Mouse (Mus musculus) CH12.LX (cell line): ENCODE results near the gene 4933427D14Rik. TPM values are rescaled to one million over a fixed set of nuclear protein-coding genes. Genes with fewer than 3 reads are reported as not detected.

Experiments used
- DNase-seq: peaks from one replicate; pipeline ENCODE4 v3.0.0-alpha.2; 2013; ENCODE audit errors: extremely low read depth
- H3K27ac ChIP-seq: 2 replicates; pipeline ENCODE4 v1.5.1; 2012; ENCODE audit warnings: low read depth, mild to moderate bottlenecking, control low read depth, moderate library complexity; ENCODE audit not compliant: insufficient read depth
- H3K27me3 ChIP-seq: replicated peaks from 2 replicates; pipeline ENCODE3; 2012; ENCODE audit warnings: inconsistent platforms
- H3K36me3 ChIP-seq, 2 experiments: replicated peaks in 1 of 2; 2 replicates each; pipeline versions ENCODE3 to v1.6.1; 2012; ENCODE audit warnings: inconsistent platforms in 1 of 2, low read length in 1 of 2, mild to moderate bottlenecking in 1 of 2, mixed read lengths in 1 of 2, moderate library complexity in 1 of 2; ENCODE audit not compliant: control insufficient read depth in 1 of 2, insufficient read depth in 1 of 2
- H3K4me1 ChIP-seq, 2 experiments: 2 replicates each; pipeline ENCODE4 v1.6.1; 2012; ENCODE audit warnings: inconsistent platforms in 1 of 2, moderate library complexity in 1 of 2; ENCODE audit not compliant: insufficient read depth in 2 of 2, control insufficient read depth in 1 of 2
- H3K4me2 ChIP-seq: 2 replicates; pipeline ENCODE4 v1.6.1; 2012; ENCODE audit warnings: low read depth, mild to moderate bottlenecking, control low read depth; ENCODE audit not compliant: poor library complexity, insufficient read depth, severe bottlenecking
- H3K4me3 ChIP-seq, 3 experiments: fragments of 150-350 bp in 1 of 3; sonication (generic) in 1 of 3; replicated peaks in 1 of 3; 2 replicates each; pipeline versions ENCODE3 to v1.5.1; 2011 to 2012; ENCODE audit warnings: low read depth in 2 of 3, low read length in 2 of 3, mild to moderate bottlenecking in 2 of 3, moderate library complexity in 2 of 3, control low read depth in 1 of 3, improper control_type of control experiment in 1 of 3, inconsistent platforms in 1 of 3, mixed read lengths in 1 of 3; ENCODE audit not compliant: poor library complexity in 1 of 3
- H3K79me2 ChIP-seq: replicated peaks from 2 replicates; pipeline ENCODE4 v1.6.1; 2012; ENCODE audit warnings: mild to moderate bottlenecking, moderate library complexity; ENCODE audit not compliant: control insufficient read depth, poor library complexity, insufficient read depth, severe bottlenecking; ENCODE audit errors: extremely low read depth
- H3K9ac ChIP-seq: 2 replicates; pipeline ENCODE4 v1.6.1; 2012; ENCODE audit warnings: low read depth, mild to moderate bottlenecking, control low read depth, moderate library complexity; ENCODE audit not compliant: insufficient read depth
- H3K9me3 ChIP-seq: replicated peaks from 2 replicates; pipeline ENCODE3; 2012; ENCODE audit warnings: low read length, inconsistent platforms, mixed read lengths
- E2F4 ChIP-seq: IDR thresholded peaks from 2 replicates; pipeline ENCODE4 v1.6.1; 2011; ENCODE audit warnings: low read depth, low read length, improper control_type of control experiment; ENCODE audit not compliant: insufficient replicate concordance
- EP300 ChIP-seq: IDR thresholded peaks from 2 replicates; pipeline ENCODE4 v1.6.1; 2011; ENCODE audit warnings: low read length, improper control_type of control experiment
- ETS1 ChIP-seq: conservative IDR thresholded peaks from 2 replicates; pipeline ENCODE4 v1.6.1; 2012; ENCODE audit warnings: low read depth, mild to moderate bottlenecking, inconsistent platforms, low read length, improper control_type of control experiment, moderate library complexity
- JUND ChIP-seq: conservative IDR thresholded peaks from 2 replicates; pipeline ENCODE4 v1.6.1; 2011; ENCODE audit warnings: low read depth, low read length, improper control_type of control experiment
- MAFK ChIP-seq: IDR thresholded peaks from 2 replicates; pipeline ENCODE4 v1.6.1; 2011; ENCODE audit warnings: low read length, improper control_type of control experiment; ENCODE audit not compliant: insufficient replicate concordance
- MAX ChIP-seq: IDR thresholded peaks from 2 replicates; pipeline ENCODE4 v1.6.1; 2011; ENCODE audit warnings: low read length, improper control_type of control experiment
- MAZ ChIP-seq: IDR thresholded peaks from 2 replicates; pipeline ENCODE4 v1.6.1; 2012; ENCODE audit warnings: low read depth, mild to moderate bottlenecking, inconsistent platforms, low read length, improper control_type of control experiment, moderate library complexity
- MYC ChIP-seq: IDR thresholded peaks from 2 replicates; pipeline ENCODE4 v1.6.1; 2011; ENCODE audit warnings: low read depth, mild to moderate bottlenecking, improper control_type of control experiment, low read length
- NELFE ChIP-seq: IDR thresholded peaks from 2 replicates; pipeline ENCODE4 v1.6.1; 2011; ENCODE audit warnings: low read depth, low read length, improper control_type of control experiment
- NRF1 ChIP-seq: IDR thresholded peaks from 2 replicates; pipeline ENCODE4 v1.6.1; 2014; ENCODE audit warnings: low read depth, mild to moderate bottlenecking, inconsistent platforms, low read length, improper control_type of control experiment, moderate library complexity
- POLR2AphosphoS2 ChIP-seq: IDR thresholded peaks from 2 replicates; pipeline ENCODE4 v1.6.1; 2011; ENCODE audit warnings: low read depth, low read length, improper control_type of control experiment
- TBP ChIP-seq: conservative IDR thresholded peaks from 2 replicates; pipeline ENCODE4 v1.6.1; 2011; ENCODE audit warnings: low read depth, low read length, improper control_type of control experiment
- TCF12 ChIP-seq: IDR thresholded peaks from 2 replicates; pipeline ENCODE4 v1.6.1; 2014; ENCODE audit warnings: low read depth, mild to moderate bottlenecking, inconsistent platforms, low read length, improper control_type of control experiment
- USF1 ChIP-seq: IDR thresholded peaks from 2 replicates; pipeline ENCODE4 v1.6.1; 2014; ENCODE audit warnings: low read depth, mild to moderate bottlenecking, inconsistent platforms, low read length, improper control_type of control experiment
- ZC3H11A ChIP-seq: IDR thresholded peaks from 2 replicates; pipeline ENCODE4 v1.6.1; 2012; ENCODE audit warnings: low read depth, mild to moderate bottlenecking, inconsistent platforms, low read length, improper control_type of control experiment
- ZKSCAN1 ChIP-seq: IDR thresholded peaks from 2 replicates; pipeline ENCODE4 v1.6.1; 2012; ENCODE audit warnings: low read depth, inconsistent platforms, low read length, improper control_type of control experiment, borderline replicate concordance
- ZMIZ1 ChIP-seq: IDR thresholded peaks from 2 replicates; pipeline ENCODE4 v1.6.1; 2012; ENCODE audit warnings: low read depth, mild to moderate bottlenecking, inconsistent platforms, low read length, improper control_type of control experiment
- dilution Hi-C: fragments of 300-500 bp; cut with MboI; formaldehyde crosslinking; loops from 2 replicates; pipeline ENCODE4 v1.14.3; 2020; ENCODE audit warnings: low sequenced_read_pairs; ENCODE audit not compliant: extremely low pct_unique_long_range_greater_than_20kb, extremely low pct_ligation_motif_present
- in situ Hi-C: fragments of 300-500 bp; cut with MboI; formaldehyde crosslinking; loops from 3 replicates; pipeline ENCODE4 v1.14.3; 2019; ENCODE audit warnings: low sequenced_read_pairs, low pct_ligation_motif_present, low pct_unique_long_range_greater_than_20kb, mixed read lengths
- polyA plus RNA-seq: library from polyadenylated mRNA; unstranded; fragments of >175 nt; gene quantifications from 2 replicates; pipeline ENCODE4 v1.2.1, GENCODE M21; 2012; ENCODE audit warnings: low read depth; ENCODE audit not compliant: insufficient read length
- total RNA-seq, 2 experiments: library from RNA; depleted of rRNA; stranded (reverse); fragments of 300-350 nt in 1 of 2; fragments of >200 nt in 1 of 2; gene quantifications; 2 replicates each; pipeline ENCODE4 v1.2.3; 2012 to 2014

The 4933427D14Rik gene
- total and polyA plus RNA-seq, 3 experiments: 6.8 to 9.3 (median 7.8) TPM

DNA sequence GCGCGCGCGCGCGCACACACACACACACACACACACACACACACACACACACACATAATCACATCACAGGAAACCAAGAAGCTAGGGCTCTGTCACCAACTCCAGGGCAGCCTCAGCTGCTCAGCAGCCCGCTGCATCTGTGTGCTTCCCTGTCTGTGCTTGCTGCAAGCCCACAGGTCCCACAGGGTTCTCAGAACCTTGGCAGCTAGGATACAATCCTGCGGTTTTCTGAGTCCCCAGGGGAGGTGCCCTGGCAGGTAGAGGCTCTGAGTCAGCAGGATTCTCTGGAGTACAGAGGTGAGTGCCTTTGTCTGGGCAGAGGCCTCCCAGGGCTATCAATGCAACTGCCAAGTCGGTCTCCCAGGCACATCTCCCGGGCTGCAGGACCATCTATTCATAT, 64.4 kb downstream of the 4933427D14Rik start:
- H3K27me3 ChIP-seq: peaks cover 45% of the 10 kb centered on the region
- H3K4me2 ChIP-seq: no peak overlapping the region
- H3K79me2 ChIP-seq: no peaks in the 10 kb centered on the region
- peaks cover 0 to 10% of the 10 kb centered on the region in 2 experiments; a peak in 2 of 4 replicates for H3K4me1 ChIP-seq
- no peaks in the 10 kb centered on the region for H3K36me3 ChIP-seq
- no peak overlapping the region for H3K9ac ChIP-seq
- dilution Hi-C loops (no loop called here), in situ Hi-C loops (loop anchor here (5.0 kb wide), 1 partner anchor 86 kb away; no protein-coding TSS in a partner anchor)
- no peak overlapping the region for H3K4me3 ChIP-seq
- no peak overlapping the region for H3K27ac ChIP-seq
- DNase-seq: no peak
- H3K9me3 ChIP-seq: no peaks in the 10 kb centered on the region
- TF ChIP-seq NRF1 (0 out of 2 replicates have a peak, but pooled peaks have one; percentile 18), USF1 (no peak)

- H3K4me1 ChIP-seq: peaks cover 0 to 10% of the 10 kb centered on the region in 2 experiments; a peak in 2 of 4 replicates
- H3K79me2 ChIP-seq: no peaks in the 10 kb centered on the region
- no peaks in the 10 kb centered on the region for H3K9me3 ChIP-seq
- H3K36me3 ChIP-seq: no peaks in the 10 kb centered on the region
- TF ChIP-seq ETS1: no peak
- H3K4me3 ChIP-seq: no peak overlapping the region
- H3K27ac ChIP-seq: no peak overlapping the region
- DNase-seq: no peak
- H3K4me2 ChIP-seq: no peak overlapping the region
- H3K27me3 ChIP-seq: peaks cover 52% of the 10 kb centered on the region
- no peak overlapping the region for H3K9ac ChIP-seq
- dilution Hi-C loops: no loop called here
- in situ Hi-C loops: loop anchor here (5.0 kb wide), 1 partner anchor 83 kb away; no protein-coding TSS in a partner anchor
Measured at GRCm38 (mm10) chr11:72140198-72140597, 67.1 kb downstream of the 4933427D14Rik start.

- no peak for TF ChIP-seq MAX
- TF ChIP-seq ZC3H11A: no peak
- no peak for TF ChIP-seq JUND
- TF ChIP-seq TBP: no peak
- no peak for TF ChIP-seq MAZ
- no peak for TF ChIP-seq EP300
- TF ChIP-seq ZKSCAN1: no peak
- no peak for TF ChIP-seq MYC
- no peak for TF ChIP-seq TCF12
- no peak for TF ChIP-seq POLR2AphosphoS2
- TF ChIP-seq E2F4: no peak
- TF ChIP-seq NRF1: no peak
- no peak for TF ChIP-seq MAFK
- TF ChIP-seq NELFE: no peak
- TF ChIP-seq ZMIZ1: no peak
Measured at GRCm38 (mm10) chr11:72136231-72136982, 70.9 kb downstream of the 4933427D14Rik start.

More at GRCm38 (mm10) chr11:72136231-72136982, 70.9 kb downstream of the 4933427D14Rik start:
- no peak overlapping the region for H3K4me2 ChIP-seq
- H3K9ac ChIP-seq: no peak overlapping the region
- no peak for DNase-seq
- H3K4me1 ChIP-seq: no peaks in the 10 kb centered on the region
- no peak overlapping the region for H3K27ac ChIP-seq
- no peak overlapping the region for H3K4me3 ChIP-seq
- in situ Hi-C loops (no loop called here), dilution Hi-C loops (no loop called here)
- no peaks in the 10 kb centered on the region for H3K9me3 ChIP-seq
- no peaks in the 10 kb centered on the region for H3K36me3 ChIP-seq
- H3K27me3 ChIP-seq: peaks cover 77% of the 10 kb centered on the region
- H3K79me2 ChIP-seq: no peaks in the 10 kb centered on the region
